Mouse (Mus musculus) small intestine, adult 2 months (tissue): ENCODE results near the gene Col4a3bp. TPM values are rescaled to one million over a fixed set of nuclear protein-coding genes. Genes with fewer than 3 reads are reported as not detected.

Experiments
- H3K27ac ChIP-seq: fragments of 200-500 bp; 2 replicates; pipeline ENCODE4 v1.5.1; 2012; ENCODE audit warnings: low read depth, low read length, control low read depth, inconsistent platforms; ENCODE audit not compliant: insufficient read depth
- H3K27me3 ChIP-seq: fragments of 200-500 bp; 2 replicates; pipeline ENCODE4 v1.6.1; 2012; ENCODE audit warnings: mild to moderate bottlenecking, moderate library complexity, low read length, inconsistent platforms; ENCODE audit not compliant: control insufficient read depth, insufficient read depth
- H3K36me3 ChIP-seq: fragments of 200-500 bp; 2 replicates; pipeline ENCODE4 v1.6.1; 2012; ENCODE audit warnings: mild to moderate bottlenecking, low read length, control low read depth, inconsistent platforms; ENCODE audit not compliant: control insufficient read depth, insufficient read depth
- H3K4me1 ChIP-seq: fragments of 200-500 bp; 2 replicates; pipeline ENCODE4 v1.6.1; 2012; ENCODE audit warnings: low read length, inconsistent platforms, mixed read lengths; ENCODE audit not compliant: control insufficient read depth, insufficient read depth, insufficient read length
- H3K4me3 ChIP-seq: fragments of 200-500 bp; 2 replicates; pipeline ENCODE4 v1.5.1; 2012; ENCODE audit warnings: low read depth, mild to moderate bottlenecking, control low read depth, inconsistent platforms, low read length, moderate library complexity
- CTCF ChIP-seq: fragments of 200-500 bp; IDR thresholded peaks from 2 replicates; pipeline ENCODE4 v1.5.1; 2012; ENCODE audit warnings: low read depth, mild to moderate bottlenecking, control low read depth, inconsistent platforms, low read length, moderate library complexity, mixed read lengths; ENCODE audit not compliant: insufficient replicate concordance, insufficient read length; ENCODE audit errors: extremely low read depth
- POLR2A ChIP-seq: fragments of 200-500 bp; IDR thresholded peaks from 2 replicates; pipeline ENCODE4 v1.6.1; 2012; ENCODE audit warnings: low read depth, mild to moderate bottlenecking, control low read depth, inconsistent platforms, low read length, moderate library complexity
- WGBS: fragments of 180-500 bp; shearing (Covaris S2); methylation state at CpG from one replicate; pipeline ENCODE4 v1.1.7; 2018; 5-methylcytosine and 5-hydroxymethylcytosine counted together
- polyA plus RNA-seq: library from polyadenylated mRNA; depleted of rRNA; stranded (reverse); fragments of >200 nt; gene quantifications from 2 replicates; pipeline ENCODE4 v1.2.3, GENCODE M21; 2012; rRNA removed

The Col4a3bp gene
- polyA plus RNA-seq, result 8.2 and 12.7 TPM in 2 replicates

DNA sequence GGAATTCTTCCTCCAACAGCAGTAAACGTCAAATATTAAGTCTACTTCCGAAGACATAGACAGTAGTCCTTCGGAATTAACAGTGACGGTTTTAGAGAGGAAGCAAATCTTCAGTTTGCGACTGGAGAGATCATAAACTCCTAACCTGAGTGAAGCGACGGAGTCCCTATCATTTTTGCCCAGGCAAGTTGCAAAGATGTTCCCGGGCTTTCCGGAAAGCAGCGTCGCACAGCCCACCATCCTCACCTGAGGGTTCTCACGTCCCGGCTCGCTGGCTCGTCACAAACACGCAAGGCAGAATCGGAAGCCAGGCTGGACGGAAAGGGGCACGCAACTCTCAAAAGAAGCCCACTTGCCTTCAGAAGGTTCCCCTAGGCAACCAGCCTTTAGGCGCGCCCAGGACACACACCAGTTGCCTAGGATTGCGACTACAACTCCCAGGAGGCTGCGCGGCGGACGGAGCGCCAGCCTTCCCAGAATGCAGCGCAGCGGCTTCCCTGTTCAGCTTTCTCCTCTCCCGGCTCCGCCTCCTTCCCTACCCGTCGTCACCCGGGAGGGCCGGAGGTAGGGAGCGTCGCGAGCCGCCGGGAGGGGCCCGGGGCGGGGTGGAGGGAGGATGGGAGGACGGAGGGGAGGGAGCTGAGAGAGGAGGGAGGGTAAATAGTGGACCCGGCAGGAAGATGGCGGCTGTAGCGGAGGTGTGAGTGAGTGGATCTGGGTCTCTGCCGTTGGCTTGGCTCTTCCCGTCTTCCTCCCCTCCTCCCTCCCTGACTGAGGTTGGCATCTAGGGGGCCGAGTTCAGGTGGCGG, at the start of gene Col4a3bp, which contains the start of gene Polk:
Gene Col4a3bp (plus strand): TSS at position 538 of the 809 bp plus-strand sequence.
Gene Polk (minus strand): TSS at position 499 of the 809 bp plus-strand sequence.
- Histone ChIP-seq H3K27ac (peak within 1 kb of the TSS; percentile 88), H3K36me3 (no peaks in the 10 kb centered on the region), H3K27me3 (no peaks in the 10 kb centered on the region), H3K4me1 (0 out of 2 replicates have a peak, but pooled peaks cover 1% of the 10 kb centered on the region), H3K4me3 (peak within 1 kb of the TSS; percentile 89)
- WGBS, result under 1% methylated on average over 50 of the region's 50 CpGs
- peak; percentile 98 for TF ChIP-seq POLR2A
- TF ChIP-seq CTCF, result no peak

- no peak for TF ChIP-seq POLR2A
- no peak for TF ChIP-seq CTCF
- Histone ChIP-seq H3K27ac (no peak overlapping the region), H3K4me1 (no peaks in the 10 kb centered on the region), H3K36me3 (peaks cover 11% of the 10 kb centered on the region), H3K4me3 (no peak overlapping the region), H3K27me3 (no peaks in the 10 kb centered on the region)
- WGBS, result 83% methylated on average over 8 of the region's 8 CpGs
Observed at GRCm38 (mm10) chr13:96496630-96497029, 45.8 kb upstream of the Col4a3bp start.

GRCm38 (mm10) chr13:96499891-96500290, 42.5 kb upstream of the Col4a3bp start:
- Histone ChIP-seq H3K27me3 (no peaks in the 10 kb centered on the region), H3K4me3 (no peak overlapping the region), H3K27ac (no peak overlapping the region), H3K36me3 (peaks cover 9% of the 10 kb centered on the region), H3K4me1 (no peaks in the 10 kb centered on the region)
- 75% methylated on average over 2 of the region's 2 CpGs for WGBS
- no peak for TF ChIP-seq POLR2A
- no peak for TF ChIP-seq CTCF

DNA sequence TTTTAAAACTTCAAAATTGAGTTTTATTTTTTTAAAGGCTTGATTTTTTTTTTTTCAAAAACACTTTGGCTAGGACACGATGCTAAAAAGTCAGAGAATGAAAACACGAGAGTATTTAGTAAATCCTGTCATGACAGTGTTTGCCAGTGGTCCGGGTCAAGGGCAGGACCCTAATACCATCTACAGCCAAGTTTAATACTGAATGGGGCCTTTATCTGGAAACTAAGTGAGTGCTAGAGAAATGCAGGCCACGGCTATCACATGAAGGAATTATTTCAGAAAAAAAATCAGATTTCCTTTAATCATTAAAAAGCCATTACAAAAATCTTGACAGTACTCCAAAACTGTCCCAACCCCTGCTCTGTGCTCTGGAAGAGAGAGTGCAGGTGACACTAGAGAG, 36.8 kb upstream of the Col4a3bp start:
- no peak overlapping the region for H3K27ac ChIP-seq
- no peaks in the 10 kb centered on the region for H3K27me3 ChIP-seq
- TF ChIP-seq CTCF (no peak), POLR2A (no peak)
- 84% methylated on average over 4 of the region's 4 CpGs for whole genome bisulfite sequencing
- H3K4me3 ChIP-seq, result no peak overlapping the region
- 0 out of 2 replicates have a peak, but pooled peaks cover 4% of the 10 kb centered on the region for H3K4me1 ChIP-seq
- H3K36me3 ChIP-seq, result peaks cover 3% of the 10 kb centered on the region

DNA sequence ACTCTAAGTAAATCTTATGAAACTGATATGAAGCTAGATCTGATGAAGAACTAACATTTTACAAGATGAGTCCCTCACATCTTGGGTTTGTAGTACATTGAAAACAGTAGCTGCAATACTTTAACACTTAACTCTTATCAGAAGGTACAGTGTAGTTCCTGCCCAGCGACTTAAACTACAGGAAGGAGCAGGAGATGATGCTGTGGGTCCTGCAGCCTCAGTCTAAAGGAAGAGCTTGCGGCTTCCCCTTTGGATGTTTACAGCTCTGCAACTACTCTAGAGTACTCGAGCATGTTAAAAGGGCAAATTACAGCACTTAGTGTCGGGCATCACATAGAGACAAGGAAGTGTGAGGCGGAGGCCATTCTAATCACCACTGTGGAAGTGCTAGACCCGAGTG, 36.1 kb upstream of the Col4a3bp start:
- Histone ChIP-seq H3K4me1 (0 out of 2 replicates have a peak, but pooled peaks cover 4% of the 10 kb centered on the region), H3K27me3 (no peaks in the 10 kb centered on the region), H3K4me3 (no peak overlapping the region), H3K27ac (no peak overlapping the region), H3K36me3 (peaks cover 1% of the 10 kb centered on the region; the same call in 1 of the 2 replicates)
- 68% methylated on average over 6 of the region's 6 CpGs for WGBS
- TF ChIP-seq CTCF (no peak), POLR2A (no peak)

DNA sequence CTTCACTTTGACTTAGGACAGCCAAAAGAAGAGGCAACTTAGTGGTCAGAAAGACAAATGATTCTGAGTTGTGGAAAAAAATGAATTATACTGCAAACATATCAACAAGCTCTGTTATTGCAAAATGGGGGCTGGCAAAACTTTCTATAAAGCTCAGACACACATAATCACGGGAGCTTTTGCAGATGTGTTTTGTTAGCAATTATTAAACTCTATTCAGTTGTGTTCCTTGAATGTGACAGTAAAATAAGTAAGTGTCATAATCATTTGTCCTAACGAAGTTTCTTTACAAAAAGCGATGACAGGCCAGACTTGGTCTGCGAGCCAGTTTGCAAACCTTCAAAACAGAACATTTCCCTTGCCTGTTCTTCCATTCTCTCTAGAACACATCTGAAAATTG, 34.9 kb upstream of the Col4a3bp start:
- H3K27ac ChIP-seq, result no peak overlapping the region
- no peak for TF ChIP-seq POLR2A
- no peaks in the 10 kb centered on the region for H3K27me3 ChIP-seq
- H3K4me3 ChIP-seq, result no peak overlapping the region
- no peaks in the 10 kb centered on the region for H3K36me3 ChIP-seq
- WGBS, result 85% methylated on average over 4 of the region's 4 CpGs
- H3K4me1 ChIP-seq, result 0 out of 2 replicates have a peak, but pooled peaks cover 4% of the 10 kb centered on the region

DNA sequence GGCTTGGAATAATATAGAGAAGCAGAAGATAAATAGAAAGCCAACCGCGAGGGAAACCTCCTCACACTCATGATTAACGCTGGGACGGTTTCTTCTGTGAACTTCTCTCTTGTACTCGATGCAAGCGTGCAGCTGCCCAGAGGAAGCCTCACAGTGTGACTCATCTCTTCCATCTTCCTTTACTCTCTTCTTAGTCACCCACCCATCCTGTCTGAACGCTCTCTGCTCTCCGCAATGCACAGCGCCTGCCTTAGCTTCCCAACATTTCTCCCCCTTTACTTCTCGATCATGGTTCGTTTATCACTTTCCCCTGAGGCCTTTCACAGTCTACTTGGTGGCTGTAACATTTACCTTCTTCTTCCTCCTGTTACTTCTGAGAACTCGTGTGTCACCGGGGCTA, 31.8 kb upstream of the Col4a3bp start:
- Histone ChIP-seq H3K4me1 (0 out of 2 replicates have a peak, but pooled peaks cover 4% of the 10 kb centered on the region), H3K36me3 (peaks cover 3% of the 10 kb centered on the region), H3K27me3 (no peaks in the 10 kb centered on the region), H3K27ac (peak overlapping the region; percentile 54; the same call in 1 of the 2 replicates), H3K4me3 (no peak overlapping the region)
- WGBS, result 70% methylated on average over 13 of the region's 13 CpGs
- TF ChIP-seq CTCF, result no peak
- no peak for TF ChIP-seq POLR2A
